In the genomic region with DNA sequence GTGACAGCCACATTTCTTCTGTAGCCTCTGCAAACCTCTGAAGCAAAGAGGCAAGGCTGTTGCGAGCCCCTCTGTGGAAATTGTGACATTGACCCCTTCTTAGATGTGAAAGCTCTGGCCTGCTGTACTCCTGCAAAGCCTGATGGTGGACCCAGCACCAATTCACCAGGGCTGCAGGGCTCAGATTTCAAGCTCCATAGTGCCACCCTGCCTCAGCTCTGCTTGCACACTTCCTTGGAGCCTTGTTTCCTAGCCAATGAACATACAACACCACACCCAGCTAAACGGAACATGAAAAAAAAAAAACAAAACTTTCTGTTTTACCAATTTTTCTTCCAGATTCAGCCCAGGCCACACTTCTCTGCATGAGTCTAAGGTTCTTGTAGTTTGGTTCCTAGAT, we compare ENCODE assay signal across 10 mouse cellular contexts.
"Had no signal": no experiment of that assay in that cellular context is flagged by ENCODE, and none has a peak within 500 bp of the region (broad histone marks: within the 10 kb centered on the region; RNA-seq: fewer than 3 reads in every experiment).

No protein-coding gene starts in this region.

- H3K9ac ChIP-seq: liver, embryonic 13.5 days had no signal

- H3K9me3 ChIP-seq: liver, embryonic 13.5 days had no signal

- H3K4me3 ChIP-seq: liver, embryonic 13.5 days had no signal

- H3K4me2 ChIP-seq: liver, embryonic 13.5 days had no signal

- H3K36me3 ChIP-seq: liver, embryonic 13.5 days had no signal

- ATAC-seq: intestine, embryonic 16.5 days had no signal

- DNase-seq: kidney, adult 2 months; kidney, postnatal 10 days; kidney, postnatal 4 days; liver, embryonic 13.5 days; lung, adult 2 months; lung, postnatal 10 days; midbrain, embryonic 14.5 days; thymus, postnatal 25 days had no signal

- H3K27ac ChIP-seq: liver, embryonic 13.5 days; macrophage had no signal
